Mouse (Mus musculus) cerebellum, postnatal 4 days (tissue): ENCODE data around the gene Cd4.

Experiments used
- DNase-seq, 2 experiments: peaks; one replicate each; pipeline ENCODE4 v3.0.0; 2022; ENCODE audit warnings: low spot score in 2 of 2, mixed read lengths in 1 of 2

Gene Cd4

GRCm38 (mm10) chr6:124887986-124888385 lies at the start of gene Cd4:
TSS of gene Cd4 (minus strand) at chr6:124888221.
- DNase-seq, result no peak

GRCm38 (mm10) chr6:124937493-124937892 lies 49.5 kb upstream of the Cd4 start:
- no peak for DNase-seq

GRCm38 (mm10) chr6:124936681-124937080 lies 48.7 kb upstream of the Cd4 start:
- no peak for DNase-seq

- no peak for DNase-seq
These were observed 46.6 kb upstream of the Cd4 start for GRCm38 (mm10) chr6:124934670-124935069.

GRCm38 (mm10) chr6:124933127-124933526 lies 45.1 kb upstream of the Cd4 start:
- DNase-seq, result no peak

- no peak for DNase-seq
These were observed 44.3 kb upstream of the Cd4 start for GRCm38 (mm10) chr6:124932314-124932695.

GRCm38 (mm10) chr6:124931525-124932313 lies 43.7 kb upstream of the Cd4 start:
- no peak for DNase-seq

GRCm38 (mm10) chr6:124930754-124931524 lies 42.9 kb upstream of the Cd4 start, which contains the start of gene Mlf2:
TSS of gene Mlf2 (plus strand) at chr6:124931386.
- peak; percentile 99 to 100 for DNase-seq

- DNase-seq, result no peak
These were observed 42.2 kb upstream of the Cd4 start for GRCm38 (mm10) chr6:124930231-124930630.

GRCm38 (mm10) chr6:124925941-124926340 lies 37.9 kb upstream of the Cd4 start:
- DNase-seq, result no peak

GRCm38 (mm10) chr6:124925173-124925793 lies 37.3 kb upstream of the Cd4 start:
- DNase-seq, result no peak

- no peak for DNase-seq
These were observed 33.5 kb upstream of the Cd4 start for GRCm38 (mm10) chr6:124921539-124921938.

- no peak for DNase-seq
These were observed 32.5 kb upstream of the Cd4 start for GRCm38 (mm10) chr6:124920318-124921085.

GRCm38 (mm10) chr6:124919695-124920317 lies 31.8 kb upstream of the Cd4 start, which contains the start of gene Ptms:
TSS of gene Ptms (minus strand) at chr6:124920103.
- peak; percentile 75 to 94 for DNase-seq

GRCm38 (mm10) chr6:124918890-124919627 lies 31.0 kb upstream of the Cd4 start:
- DNase-seq, result no peak

GRCm38 (mm10) chr6:124918331-124918690 lies 30.3 kb upstream of the Cd4 start:
- no peak for DNase-seq

- DNase-seq, result peak; percentile 81 to 91
These were observed 29.7 kb upstream of the Cd4 start for GRCm38 (mm10) chr6:124917518-124918330.

GRCm38 (mm10) chr6:124916695-124917517 lies 28.9 kb upstream of the Cd4 start:
- peak; percentile 93 to 98 for DNase-seq
